Mouse (Mus musculus): Measurements from ENCODE around the gene Per3.
A peak's percentile ranks its signal among the peaks of the same experiment; 100 is the strongest.

The Per3 gene

GRCm38 (mm10) chr4:151044037-151044943, at the start of gene Per3:
Gene Per3 (minus strand): TSS chr4:151044665.
- peak; percentile 94 to 97 for DNase-seq (ENCODE audit: low spot score in 2 of 2)

GRCm38 (mm10) chr4:151089270-151089669, 44.8 kb upstream of the Per3 start, which contains the start of gene Gm13090:
Gene Gm13090 (plus strand): TSS chr4:151089570.
- no peak for DNase-seq (ENCODE audit: low spot score in 2 of 2)

- no peak for DNase-seq (ENCODE audit: low spot score in 2 of 2)
Observed at GRCm38 (mm10) chr4:151088819-151089218, 44.4 kb upstream of the Per3 start.

GRCm38 (mm10) chr4:151087358-151087757, 42.9 kb upstream of the Per3 start:
- no peak for DNase-seq (ENCODE audit: low spot score in 2 of 2)

GRCm38 (mm10) chr4:151083027-151083426, 38.6 kb upstream of the Per3 start:
- DNase-seq (ENCODE audit: low spot score in 2 of 2): no peak

GRCm38 (mm10) chr4:151081977-151082376, 37.5 kb upstream of the Per3 start:
- no peak for DNase-seq (ENCODE audit: low spot score in 2 of 2)

GRCm38 (mm10) chr4:151081355-151081754, 36.9 kb upstream of the Per3 start:
- DNase-seq (ENCODE audit: low spot score in 2 of 2): no peak

GRCm38 (mm10) chr4:151074817-151075216, 30.4 kb upstream of the Per3 start:
- DNase-seq (ENCODE audit: low spot score in 2 of 2): no peak

- peak; percentile 34 to 73 for DNase-seq (ENCODE audit: low spot score in 2 of 2)
Observed at GRCm38 (mm10) chr4:151073108-151073744, 28.8 kb upstream of the Per3 start.

GRCm38 (mm10) chr4:151070962-151071361, 26.5 kb upstream of the Per3 start:
- no peak for DNase-seq (ENCODE audit: low spot score in 2 of 2)

- no peak for DNase-seq (ENCODE audit: low spot score in 2 of 2)
Observed at GRCm38 (mm10) chr4:151068751-151069150, 24.3 kb upstream of the Per3 start.

- DNase-seq (ENCODE audit: low spot score in 2 of 2): no peak
Observed at GRCm38 (mm10) chr4:151059566-151059965, 15.1 kb upstream of the Per3 start.

- DNase-seq (ENCODE audit: low spot score in 2 of 2): no peak
Observed at GRCm38 (mm10) chr4:151058634-151059033, 14.2 kb upstream of the Per3 start.

GRCm38 (mm10) chr4:151057347-151058321, 13.2 kb upstream of the Per3 start, which contains the start of gene Vamp3:
Gene Vamp3 (minus strand): TSS chr4:151057963.
- DNase-seq (ENCODE audit: low spot score in 2 of 2): peak; percentile 96 to 99

GRCm38 (mm10) chr4:151051162-151051561, 6.7 kb upstream of the Per3 start:
- DNase-seq (ENCODE audit: low spot score in 2 of 2): no peak

- DNase-seq (ENCODE audit: low spot score in 2 of 2): no peak
Observed at GRCm38 (mm10) chr4:151046524-151046923, 2.1 kb upstream of the Per3 start.

GRCm38 (mm10) chr4:151044944-151045570, 592 bp upstream of the Per3 start:
- no peak for DNase-seq (ENCODE audit: low spot score in 2 of 2)

GRCm38 (mm10) chr4:151043281-151043680, 1.2 kb downstream of the Per3 start:
- DNase-seq (ENCODE audit: low spot score in 2 of 2): no peak

GRCm38 (mm10) chr4:151041506-151041905, 3.0 kb downstream of the Per3 start:
- no peak for DNase-seq (ENCODE audit: low spot score in 2 of 2)

GRCm38 (mm10) chr4:151037800-151038199, 6.7 kb downstream of the Per3 start:
- no peak for DNase-seq (ENCODE audit: low spot score in 2 of 2)

- DNase-seq (ENCODE audit: low spot score in 2 of 2): no peak
Observed at GRCm38 (mm10) chr4:151036521-151036920, 7.9 kb downstream of the Per3 start.

Data from frontal cortex, postnatal 14 days (tissue).